Mouse (Mus musculus): Measurements from ENCODE around the gene Egln3.

Gene Egln3

DNA sequence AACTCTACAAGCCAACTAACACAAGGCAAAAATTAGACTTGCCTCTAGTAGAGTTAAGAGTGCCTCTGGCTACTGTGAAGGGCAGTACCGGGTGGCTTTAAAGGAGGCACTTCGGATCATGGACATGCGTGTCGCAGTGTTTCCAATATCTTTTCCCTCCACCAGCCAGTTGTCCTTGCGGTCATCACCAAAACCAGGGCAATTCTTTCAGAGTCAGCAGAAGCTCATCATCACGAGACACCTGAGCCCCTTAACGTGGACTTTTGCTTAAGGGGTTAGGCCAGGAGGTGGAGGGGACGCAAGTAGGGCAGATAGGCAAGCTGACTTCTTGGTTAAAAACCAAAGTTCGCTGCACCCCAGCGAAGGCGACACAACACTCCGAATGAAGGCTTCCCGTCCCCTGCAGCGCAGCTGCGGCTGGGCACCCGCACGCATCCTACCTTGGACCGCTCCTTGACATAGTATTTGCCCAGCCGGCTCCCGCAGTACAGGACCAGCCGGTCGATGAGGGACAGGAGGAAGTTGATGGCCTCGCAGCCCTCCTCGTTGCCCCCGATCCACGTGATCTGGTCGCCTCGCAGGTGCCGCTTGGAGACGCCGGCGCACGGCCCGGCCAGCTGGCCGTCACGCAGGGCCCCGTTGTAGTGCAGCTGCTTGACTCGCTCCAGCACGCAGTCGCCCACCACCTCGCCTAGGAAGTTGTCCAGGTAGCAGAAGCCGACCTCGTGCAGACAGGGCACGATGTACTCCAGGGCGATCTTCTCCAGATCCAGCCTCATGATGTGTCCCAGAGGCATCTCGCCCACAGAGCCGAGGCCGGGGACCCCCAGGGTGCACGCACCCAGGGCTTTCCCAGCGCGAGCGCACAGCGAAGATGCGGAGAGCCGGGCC is 650 bp downstream of the Egln3 start:
- DNase-seq (ENCODE audit: low spot score in 2 of 2): peak; percentile 38 to 45

GRCm38 (mm10) chr12:54202276-54202675 is 1.4 kb downstream of the Egln3 start:
- DNase-seq (ENCODE audit: low spot score in 2 of 2): peak; percentile 68 to 69

GRCm38 (mm10) chr12:54200856-54201255 is 2.8 kb downstream of the Egln3 start:
- DNase-seq (ENCODE audit: low spot score in 2 of 2): no peak

GRCm38 (mm10) chr12:54200172-54200571 is 3.5 kb downstream of the Egln3 start:
- no peak for DNase-seq (ENCODE audit: low spot score in 2 of 2)

- no peak for DNase-seq (ENCODE audit: low spot score in 2 of 2)
These were observed 5.3 kb downstream of the Egln3 start for GRCm38 (mm10) chr12:54198282-54198918.

GRCm38 (mm10) chr12:54197849-54198248 is 5.8 kb downstream of the Egln3 start:
- DNase-seq (ENCODE audit: low spot score in 2 of 2): no peak

GRCm38 (mm10) chr12:54197301-54197782 is 6.3 kb downstream of the Egln3 start:
- DNase-seq (ENCODE audit: low spot score in 2 of 2): no peak

- DNase-seq (ENCODE audit: low spot score in 2 of 2): no peak
These were observed 6.8 kb downstream of the Egln3 start for GRCm38 (mm10) chr12:54196881-54197280.

DNA sequence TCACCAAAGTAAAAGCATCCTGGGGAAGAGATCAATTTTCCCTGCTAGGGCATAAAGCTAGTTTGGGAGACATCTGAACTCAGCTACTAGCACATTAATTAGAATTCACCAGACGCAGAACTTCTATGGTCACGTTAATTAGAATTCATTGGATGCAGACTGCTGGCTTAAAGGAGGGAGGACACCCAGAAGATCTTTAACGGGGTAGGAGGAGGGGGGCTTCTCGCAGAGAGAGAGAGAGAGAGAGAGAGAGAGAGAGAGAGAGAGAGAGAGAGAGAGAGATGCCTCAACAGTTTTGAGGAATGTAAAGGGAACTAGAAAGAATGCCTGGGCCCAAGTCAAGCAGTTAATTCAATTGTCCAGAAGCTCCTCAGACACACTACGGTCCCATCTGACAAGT is 9.5 kb downstream of the Egln3 start:
- no peak for DNase-seq (ENCODE audit: low spot score in 2 of 2)

DNA sequence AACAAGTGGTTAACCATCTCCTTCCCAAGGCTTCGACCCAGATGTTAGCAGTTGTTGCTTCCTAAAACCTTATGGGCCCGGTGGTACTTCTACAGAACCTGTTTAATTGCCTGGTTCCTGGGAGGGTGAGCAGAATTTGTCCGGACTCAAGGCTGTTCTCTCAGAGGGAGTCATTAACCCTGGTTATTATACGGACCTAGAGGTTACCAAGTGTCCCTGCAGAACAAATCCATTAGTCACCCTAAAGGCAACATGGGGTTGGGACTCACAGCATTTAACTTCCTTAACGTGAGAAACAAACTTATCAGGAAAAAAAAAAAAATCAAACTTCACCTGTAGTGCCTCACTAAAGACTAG is 11.4 kb downstream of the Egln3 start:
- no peak for DNase-seq (ENCODE audit: low spot score in 2 of 2)

DNA sequence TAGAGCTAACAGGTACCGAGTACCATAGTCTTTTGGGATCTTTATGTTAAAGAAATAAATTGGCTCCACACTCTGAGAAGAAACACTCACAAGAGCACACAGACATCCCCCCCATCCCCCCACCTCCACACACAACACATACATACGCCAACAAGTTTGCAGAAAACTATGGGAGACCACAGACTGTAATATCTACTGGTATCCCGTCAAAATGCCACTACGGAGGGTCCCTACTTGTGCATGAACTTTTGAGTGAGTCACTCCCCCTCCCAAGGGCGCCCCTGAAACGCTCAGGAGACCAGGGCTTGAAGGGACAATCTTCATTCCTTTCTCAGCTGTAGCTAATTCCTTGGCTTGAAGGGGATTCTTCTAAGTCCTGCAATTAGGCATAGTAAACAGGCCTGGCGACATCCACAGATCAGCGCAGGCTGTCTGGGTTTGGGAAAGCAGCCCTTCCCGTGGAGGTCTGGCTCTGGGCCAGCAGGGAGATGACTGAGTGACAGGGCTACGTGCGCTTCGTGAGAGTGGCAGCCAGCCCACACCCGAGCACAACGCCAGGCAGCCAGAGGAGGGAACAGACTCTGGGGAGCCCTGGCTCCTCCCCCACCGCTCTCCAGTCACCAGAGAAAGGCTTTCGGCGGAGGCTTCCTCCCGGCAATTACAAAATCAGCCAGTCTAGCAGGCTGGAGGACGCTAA is 11.9 kb downstream of the Egln3 start:
- DNase-seq (ENCODE audit: low spot score in 2 of 2): peak; percentile 68 to 71

GRCm38 (mm10) chr12:54191181-54191580 is 12.5 kb downstream of the Egln3 start:
- no peak for DNase-seq (ENCODE audit: low spot score in 2 of 2)

- peak in 1 of 2 experiments; percentile 47 for DNase-seq (ENCODE audit: low spot score in 2 of 2)
These were observed 15.7 kb downstream of the Egln3 start for GRCm38 (mm10) chr12:54187812-54188600.

DNA sequence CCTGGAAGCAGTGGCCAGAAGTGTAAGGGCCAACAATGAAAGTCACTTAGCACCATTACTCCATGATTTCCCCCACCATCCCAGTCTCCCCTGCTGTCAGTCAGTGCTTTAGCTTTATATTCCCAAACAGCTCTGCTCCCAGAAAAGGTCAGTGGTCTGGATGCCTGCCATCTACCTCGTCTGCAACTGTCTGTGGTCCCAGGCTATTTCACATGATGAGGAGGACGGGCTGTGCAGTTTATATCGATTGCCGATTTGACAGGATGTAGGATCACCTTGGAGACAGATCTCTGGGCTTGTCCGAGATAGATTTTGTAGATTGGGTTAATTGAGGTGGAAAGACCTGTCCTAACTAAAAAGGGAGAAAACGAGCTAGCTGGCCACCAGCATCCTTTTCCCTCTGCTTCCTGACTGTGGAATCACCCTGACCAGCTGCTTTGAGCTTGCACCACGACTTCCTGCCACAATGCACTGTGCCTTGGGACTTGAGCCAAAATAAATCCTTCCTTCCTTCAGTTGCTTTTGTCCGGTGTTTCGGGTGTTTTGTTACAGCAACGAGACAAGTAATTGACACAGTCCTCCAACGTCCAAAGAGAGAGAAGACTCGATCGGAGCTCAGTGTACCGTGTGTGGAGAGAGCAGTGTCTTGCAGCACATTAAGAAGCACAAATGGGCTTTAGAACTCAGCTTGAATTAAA is 16.6 kb downstream of the Egln3 start:
- DNase-seq (ENCODE audit: low spot score in 2 of 2): no peak

DNA sequence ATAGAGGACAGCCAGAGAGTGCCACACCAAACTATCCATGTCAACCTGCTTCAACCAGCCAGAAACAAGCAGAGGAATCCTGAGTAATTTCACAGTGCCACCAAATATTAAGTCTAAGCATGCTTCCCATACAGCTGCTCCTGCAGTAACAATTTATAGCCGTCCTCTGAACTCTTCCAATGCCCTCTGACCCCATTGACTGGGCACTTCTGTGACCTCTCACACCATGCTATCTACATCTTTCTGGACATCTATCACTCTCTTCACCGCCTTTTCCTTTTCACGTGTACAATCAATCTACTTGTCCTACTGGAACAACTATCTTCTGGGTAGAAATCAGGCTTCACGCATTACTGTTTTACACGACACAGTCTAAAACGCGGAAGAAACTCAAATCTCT is 19.4 kb downstream of the Egln3 start:
- DNase-seq (ENCODE audit: low spot score in 2 of 2): no peak

- no peak for DNase-seq (ENCODE audit: low spot score in 2 of 2)
These were observed 25.3 kb downstream of the Egln3 start for GRCm38 (mm10) chr12:54178323-54178722.

DNA sequence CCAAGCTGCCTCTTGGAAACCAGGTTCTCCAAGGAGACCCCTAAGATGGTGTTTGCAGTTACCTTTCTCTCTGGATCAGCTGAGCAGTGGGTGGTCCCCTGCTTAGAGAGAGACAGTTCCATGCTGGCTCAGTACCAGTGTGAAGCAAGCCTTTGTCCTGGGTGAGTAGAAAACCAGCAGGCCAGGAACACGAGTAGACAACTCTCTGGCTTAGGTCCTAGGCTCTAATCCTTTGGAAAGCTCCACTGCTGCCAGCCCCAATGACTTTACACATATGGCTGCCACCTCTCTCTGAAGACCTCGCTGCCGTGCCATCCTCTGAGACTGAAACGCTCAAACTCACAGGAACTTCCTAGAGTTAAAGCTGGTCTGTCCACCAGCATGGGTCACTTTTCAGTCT is 34.9 kb downstream of the Egln3 start:
- no peak for DNase-seq (ENCODE audit: low spot score in 2 of 2)

DNA sequence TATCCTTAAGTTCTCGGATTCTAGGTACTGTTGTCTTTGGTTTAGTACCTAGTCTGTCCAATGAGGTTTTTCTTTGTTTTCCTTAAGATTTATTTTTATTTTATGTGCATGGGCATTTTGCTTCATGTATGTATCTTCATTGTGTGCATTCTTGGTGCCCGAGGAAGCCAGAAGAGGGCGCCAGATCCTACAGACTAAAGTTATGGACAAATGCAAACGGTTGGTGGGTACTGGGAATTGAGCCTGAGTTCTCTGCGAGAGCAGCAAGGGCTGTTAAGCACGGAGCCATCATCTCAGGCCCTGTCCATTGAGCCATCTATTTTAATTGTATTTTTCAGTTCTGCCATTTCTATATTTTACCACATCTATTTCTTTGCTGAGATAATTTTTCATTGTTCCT is 35.9 kb downstream of the Egln3 start:
- peak in 1 of 2 experiments; percentile 50 for DNase-seq (ENCODE audit: low spot score in 2 of 2)

GRCm38 (mm10) chr12:54164724-54165050 is 39.0 kb downstream of the Egln3 start:
- no peak for DNase-seq (ENCODE audit: low spot score in 2 of 2)

DNA sequence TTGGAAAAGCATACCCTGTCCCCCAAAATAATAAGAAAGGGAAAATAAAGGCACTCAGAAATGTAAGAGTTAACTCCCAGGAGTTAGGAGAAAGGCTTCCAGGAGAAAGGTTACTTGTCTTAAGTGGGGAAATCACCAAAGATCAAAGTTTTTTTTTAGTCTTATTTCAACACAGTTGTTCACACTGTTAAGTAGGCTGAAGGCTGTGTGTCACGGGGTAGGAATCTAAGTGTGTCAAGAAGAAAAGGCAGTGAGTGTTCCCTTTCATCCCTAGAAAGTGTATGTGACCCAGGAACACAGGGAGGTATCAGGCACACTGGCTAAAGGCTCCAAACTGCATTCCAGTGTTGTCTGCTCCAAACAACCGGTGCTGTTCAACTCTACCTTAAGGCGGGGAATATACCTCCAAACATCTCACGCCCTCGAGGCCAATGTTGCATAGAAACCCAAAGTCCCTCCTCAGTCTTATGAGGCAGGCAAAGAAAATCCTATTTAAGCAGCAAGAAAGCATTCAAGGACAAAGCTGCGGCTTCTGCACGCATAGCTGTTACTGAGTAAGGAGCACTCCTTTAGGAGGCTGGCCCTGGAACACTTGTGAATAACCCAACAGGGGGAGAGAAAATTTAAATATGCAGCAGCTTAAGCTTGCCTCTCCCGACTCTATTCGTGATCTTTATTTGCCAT is 39.5 kb downstream of the Egln3 start:
- no peak for DNase-seq (ENCODE audit: low spot score in 2 of 2)

DNA sequence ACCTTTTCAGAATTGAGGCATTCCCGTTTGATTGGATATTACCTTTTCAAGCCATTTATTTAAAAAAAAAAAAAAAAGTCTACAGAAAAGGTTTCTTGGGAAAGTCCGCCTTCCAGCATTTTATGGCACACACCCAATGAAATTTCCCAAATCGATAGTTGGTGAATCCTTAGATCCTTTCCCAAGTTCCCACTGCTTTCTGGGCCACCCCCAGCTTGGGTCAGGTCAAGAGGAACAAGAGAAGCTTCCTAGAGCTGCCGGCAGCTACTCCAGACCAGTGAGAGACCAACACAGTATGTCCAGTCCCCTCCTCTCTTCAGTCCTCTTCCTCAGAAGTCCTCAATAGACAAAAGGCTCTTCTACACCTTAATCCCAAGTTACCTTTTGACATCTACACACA is 40.5 kb downstream of the Egln3 start:
- DNase-seq (ENCODE audit: low spot score in 2 of 2): no peak
